Mouse (Mus musculus): ENCODE data around the gene Baiap2l2. TPM values are rescaled to one million over a fixed set of nuclear protein-coding genes. Genes with fewer than 3 reads are reported as not detected.

Baiap2l2 gene
- total RNA-seq, 2 experiments from 2014 or later = 2.8 to 4.8 TPM

DNA sequence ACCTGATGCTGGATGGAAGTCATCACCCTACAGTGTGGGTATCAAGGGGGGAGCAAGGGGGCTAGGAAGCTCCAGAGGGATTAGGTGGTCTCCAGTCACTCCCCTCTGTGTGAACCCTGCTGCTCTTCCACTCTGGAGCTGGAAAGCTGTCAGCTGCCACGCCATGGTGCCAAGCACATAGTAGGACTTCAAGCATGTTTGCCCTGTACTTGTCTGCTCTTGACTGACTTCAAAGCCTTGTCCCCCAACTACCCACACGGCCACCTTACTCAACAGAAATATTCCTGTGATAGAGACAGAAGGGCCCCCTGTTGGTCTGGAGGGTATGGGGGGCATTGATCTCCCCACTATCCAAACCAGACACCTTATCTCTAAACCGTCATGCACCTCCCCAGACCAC is 69.1 kb downstream of the Baiap2l2 start:
- no peak for DNase-seq (ENCODE audit: low spot score in 2 of 2)

DNA sequence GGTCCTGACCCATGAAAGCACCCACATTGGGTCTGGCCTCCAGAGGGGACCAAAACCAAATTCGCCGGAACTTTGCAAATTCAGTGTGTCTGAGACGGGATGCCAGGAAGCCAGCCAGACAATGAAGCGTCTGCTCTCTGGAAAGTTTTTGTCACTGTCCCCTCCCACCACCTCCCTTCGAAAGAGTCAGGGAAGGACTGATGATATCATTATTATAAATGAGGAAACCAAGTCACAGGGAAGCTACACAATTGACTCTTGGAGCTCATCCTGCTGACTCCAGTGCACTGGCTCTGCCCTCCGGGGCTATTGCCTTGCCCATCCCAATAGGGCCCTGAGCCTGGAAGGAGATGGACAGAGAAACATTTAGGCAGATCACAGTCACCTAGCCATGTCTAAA is 71.7 kb downstream of the Baiap2l2 start:
- no peak for DNase-seq (ENCODE audit: low spot score in 2 of 2)

DNA sequence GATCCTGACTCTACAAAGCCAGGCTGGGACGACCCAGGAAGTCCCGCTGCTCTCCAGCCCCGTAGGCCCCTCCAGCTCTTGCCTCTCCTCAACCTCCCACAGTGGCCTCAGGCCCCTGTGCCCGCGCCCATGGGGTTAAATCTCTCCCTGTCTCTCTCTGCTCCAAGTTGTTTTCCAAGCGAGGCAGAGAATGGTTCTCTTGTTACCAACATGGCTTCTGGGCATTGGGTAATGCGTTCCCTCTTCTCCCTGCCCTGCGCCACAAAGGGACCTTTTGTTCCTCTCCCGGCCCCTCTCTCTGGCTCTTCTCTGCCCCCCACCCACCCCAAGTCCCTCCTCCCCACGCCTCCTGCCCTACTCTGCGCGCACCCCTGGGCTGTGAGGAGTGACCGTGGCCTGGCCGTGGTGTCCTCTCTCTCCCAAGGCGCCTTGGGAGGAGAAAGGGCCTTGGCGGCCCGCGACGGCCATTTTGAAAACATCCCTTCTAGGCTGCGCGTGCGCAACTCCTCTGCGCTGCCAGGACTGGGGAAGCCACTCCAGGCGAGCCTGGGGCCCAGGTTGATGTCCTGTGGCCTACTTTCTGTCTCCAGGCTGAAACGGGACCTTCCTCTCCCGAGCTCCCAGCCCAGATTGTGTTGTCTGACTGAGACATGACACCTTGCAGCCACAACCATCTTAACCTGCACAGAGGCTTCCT is 72.4 kb downstream of the Baiap2l2 start:
- no peak for DNase-seq (ENCODE audit: low spot score in 2 of 2)

DNA sequence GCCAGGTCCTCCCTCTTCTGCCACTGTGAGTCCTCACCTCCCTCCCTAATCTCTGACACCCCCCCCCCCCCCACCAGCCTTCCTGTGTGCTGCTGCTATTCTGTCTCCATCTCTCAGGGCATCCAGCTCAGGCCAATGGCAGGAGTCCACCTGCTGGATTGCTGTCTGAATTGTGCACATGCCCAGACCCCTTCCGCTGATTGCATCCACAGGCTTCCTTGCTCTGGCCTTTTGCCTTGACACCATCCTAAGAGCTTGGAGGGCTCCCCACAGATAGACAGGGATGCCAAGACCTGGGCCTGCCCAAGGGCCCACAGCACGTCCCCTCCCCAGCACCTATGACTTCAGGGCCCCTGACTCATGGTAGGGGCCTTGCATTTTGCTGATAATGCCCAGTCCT is 75.0 kb downstream of the Baiap2l2 start:
- no peak for DNase-seq (ENCODE audit: low spot score in 2 of 2)

DNA sequence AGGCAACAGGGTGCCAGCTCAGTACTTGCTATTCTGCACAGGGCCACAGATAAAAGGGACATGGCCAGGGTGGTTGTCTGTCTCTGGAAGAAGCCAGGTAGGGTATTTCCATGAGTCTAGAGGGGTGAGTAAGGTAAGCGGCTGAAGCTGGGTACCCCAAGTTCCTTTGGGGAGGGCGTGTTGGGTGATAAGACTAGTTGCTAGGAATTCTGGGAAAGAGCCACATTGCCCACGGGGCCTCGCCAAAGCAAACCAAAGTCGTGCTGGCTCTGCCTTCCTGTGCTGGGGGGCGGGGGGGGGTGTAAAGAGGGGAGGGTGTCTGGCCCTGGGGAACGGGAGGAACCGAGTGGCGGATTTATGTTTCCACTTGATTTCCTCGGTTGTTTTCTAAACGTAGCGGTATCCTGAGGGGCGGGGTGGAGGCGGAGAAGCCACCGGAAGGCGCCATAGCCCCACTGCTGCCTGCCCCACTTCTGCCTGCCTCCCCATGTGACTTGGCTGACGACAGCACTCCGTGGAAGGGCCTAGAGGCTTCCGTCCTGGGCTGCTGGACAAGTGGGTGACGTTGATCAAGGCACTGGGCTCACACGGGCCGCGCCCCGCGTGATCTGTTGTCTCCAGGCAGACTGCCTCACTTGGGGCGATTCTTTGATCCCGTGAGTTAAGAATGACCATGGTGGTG is 76.4 kb downstream of the Baiap2l2 start:
- DNase-seq (ENCODE audit: low spot score in 2 of 2) = no peak

DNA sequence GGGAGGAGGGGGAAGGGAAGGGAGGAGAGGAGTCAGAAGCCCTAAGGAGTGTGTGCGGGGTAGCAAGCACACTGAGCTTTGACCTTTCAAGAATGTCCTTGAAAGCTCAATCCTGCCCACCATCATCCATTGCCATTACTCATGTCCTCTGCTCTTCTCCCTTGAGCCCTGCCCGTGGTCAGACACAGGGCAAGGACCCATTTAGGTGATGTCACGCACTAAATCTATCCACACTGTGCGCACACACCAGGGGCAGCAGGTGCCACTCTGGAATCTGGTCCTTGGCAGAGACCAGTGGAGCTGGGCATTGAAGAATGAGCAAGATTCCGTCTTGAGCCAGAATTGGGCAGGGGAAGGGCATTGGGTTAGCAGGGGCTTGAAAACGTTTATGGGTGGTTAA is 77.1 kb downstream of the Baiap2l2 start:
- no peak for DNase-seq (ENCODE audit: low spot score in 2 of 2)

Other genes starting within 250 kb of the Baiap2l2 start
- gene Galr3, start 243.7 kb downstream of the Baiap2l2 start, total RNA-seq (2021) = under 1 TPM; 0.33 to 0.48 TPM
- 10 to 100 TPM; 19.5 to 22.2 TPM for gene Ankrd54, start 222.6 kb downstream of the Baiap2l2 start, total RNA-seq (2021)
- 100 to 1,000 TPM in 1 of 2 experiments, 10 to 100 TPM in 1; 94.6 to 102 TPM for gene Eif3l, start 210.4 kb downstream of the Baiap2l2 start, total RNA-seq (2021)
- 10 to 100 TPM; 30.4 to 33.0 TPM for gene Micall1, start 176.6 kb downstream of the Baiap2l2 start, total RNA-seq (2021)
- gene Polr2f, start 144.5 kb downstream of the Baiap2l2 start, total RNA-seq (2021) = 100 to 1,000 TPM; 120 to 138 TPM
- 10 to 100 TPM; 14.7 to 15.4 TPM for gene 1700088E04Rik, start 144.3 kb downstream of the Baiap2l2 start, total RNA-seq (2021)
- 10 to 100 TPM; 35.7 to 38.0 TPM for gene Sox10, start 120.3 kb downstream of the Baiap2l2 start, total RNA-seq (2021)
- gene Pick1, start 56.4 kb downstream of the Baiap2l2 start, total RNA-seq (2021) = 10 to 100 TPM; 53.0 to 55.1 TPM
- gene Gm49486, start 56.1 kb downstream of the Baiap2l2 start, total RNA-seq (2021) = 1 to 10 TPM in 1 of 2 experiments, under 1 TPM in 1; 0.80 to 1.0 TPM
- under 1 TPM in 1 of 2 experiments, not detected in 1; 0.41 TPM for gene Slc16a8, start 30.8 kb downstream of the Baiap2l2 start, total RNA-seq (2021)
- 10 to 100 TPM; 18.3 to 22.5 TPM for gene Pla2g6, start 42.9 kb upstream of the Baiap2l2 start, total RNA-seq (2021)
- 1 to 10 TPM; 1.7 to 2.0 TPM for gene Maff, start 61.1 kb upstream of the Baiap2l2 start, total RNA-seq (2021)
- 10 to 100 TPM; 46.1 to 48.1 TPM for gene Tmem184b, start 118.0 kb upstream of the Baiap2l2 start, total RNA-seq (2021)
- gene Csnk1e, start 170.0 kb upstream of the Baiap2l2 start, total RNA-seq (2021) = 100 to 1,000 TPM; 172 to 178 TPM
- gene Kcnj4, start 219.7 kb upstream of the Baiap2l2 start, total RNA-seq (2021) = 10 to 100 TPM; 57.7 to 66.4 TPM
- 1 to 10 TPM; 1.0 to 1.3 TPM for gene Kdelr3, start 230.9 kb upstream of the Baiap2l2 start, total RNA-seq (2021)